Mouse (Mus musculus) liver, embryonic 14.5 days (tissue): Measurements from ENCODE around the gene Ugt1a7c.

ENCODE experiments used
- CTCF ChIP-seq: IDR thresholded peaks from 2 replicates; pipeline ENCODE4 v1.5.1; 2016; ENCODE audit warnings: antibody characterized with exemption, low read depth, control low read depth
- EP300 ChIP-seq: IDR thresholded peaks from 2 replicates; pipeline ENCODE4 v1.6.1; 2016; ENCODE audit warnings: antibody characterized with exemption, low read depth

GRCm38 (mm10) chr1:88260604-88261377, 165.9 kb downstream of the Ugt1a7c start:
- no peak for TF ChIP-seq CTCF
- TF ChIP-seq EP300: no peak
